Mouse (Mus musculus): ENCODE measurements around the gene Sdk2.

DNA sequence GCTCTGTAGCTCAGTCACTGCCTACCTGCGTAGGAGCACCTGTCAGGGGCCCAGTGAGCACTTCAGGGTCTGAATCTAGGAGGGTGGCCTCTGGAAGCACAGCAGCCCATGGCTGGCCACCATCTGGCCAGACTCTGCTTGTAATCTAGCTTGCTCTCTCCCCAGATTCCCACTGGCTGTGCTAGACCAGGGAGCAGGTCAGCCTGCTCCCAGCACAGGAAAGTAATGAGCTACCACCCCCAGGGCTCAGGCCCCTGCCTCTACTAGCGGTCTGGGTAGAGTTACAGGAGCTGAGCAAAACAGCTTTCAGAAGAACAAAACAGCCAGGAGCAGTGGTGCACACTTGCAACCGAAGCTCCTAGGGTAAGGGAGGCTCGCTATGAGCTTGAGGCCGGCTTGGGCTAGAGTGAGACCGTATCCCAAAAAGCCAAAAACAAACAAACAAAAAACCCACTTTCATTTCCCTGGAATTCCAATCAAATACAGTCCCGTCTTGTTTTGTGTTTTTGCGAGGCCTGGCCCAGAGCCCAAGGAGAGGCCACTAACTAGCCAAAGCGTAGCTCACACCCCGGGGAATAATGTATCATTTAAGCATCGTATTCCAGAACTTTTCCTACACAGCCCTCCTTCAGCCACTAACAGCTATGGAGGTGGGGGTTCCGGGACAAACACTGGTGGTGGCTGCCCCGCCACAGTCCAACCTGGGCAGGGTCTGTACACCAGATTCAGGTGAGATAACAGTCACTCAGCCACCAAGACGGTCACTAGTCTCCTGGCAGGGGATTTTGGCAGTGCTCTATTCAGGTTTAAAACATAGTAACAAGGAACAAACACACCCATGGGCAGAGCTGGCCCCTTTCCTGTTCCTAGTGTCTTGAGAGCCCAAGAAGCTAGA lies 339.6 kb downstream of the Sdk2 start:
- TF ChIP-seq POLR2A (IDR thresholded peaks at IDR 0.05; ENCODE audit: low read depth, low read length) (no peak), CTCF (IDR thresholded peaks at IDR 0.05; ENCODE audit: extremely low read depth, insufficient read depth, insufficient read length, insufficient replicate concordance) (no peak)
